Mouse (Mus musculus) limb, embryonic 10.5 days (tissue): ENCODE data around the gene Pcgf2. TPM values are rescaled to one million over a fixed set of nuclear protein-coding genes. Genes with fewer than 3 reads are reported as not detected.

Experiments
- DNase-seq: peaks from one replicate; pipeline ENCODE4 v3.0.0-alpha.2; 2017; ENCODE audit warnings: low spot score
- H3K27ac ChIP-seq: fragments of 300-500 bp; sonication (generic); 2 replicates; pipeline ENCODE4 v1.5.1; 2016; ENCODE audit warnings: mild to moderate bottlenecking
- H3K27me3 ChIP-seq: fragments of 300-500 bp; sonication (generic); 2 replicates; pipeline ENCODE4 v1.6.1; 2016; ENCODE audit warnings: low read depth, mild to moderate bottlenecking; ENCODE audit not compliant: poor library complexity, severe bottlenecking
- H3K36me3 ChIP-seq: fragments of 300-500 bp; sonication (generic); 2 replicates; pipeline ENCODE4 v1.6.1; 2016; ENCODE audit warnings: mild to moderate bottlenecking, moderate library complexity
- H3K4me1 ChIP-seq: fragments of 300-500 bp; sonication (generic); 2 replicates; pipeline ENCODE4 v1.6.1; 2016
- H3K4me3 ChIP-seq: fragments of 300-500 bp; sonication (generic); 2 replicates; pipeline ENCODE4 v1.5.1; 2016; ENCODE audit warnings: mild to moderate bottlenecking, moderate library complexity
- H3K9me3 ChIP-seq: fragments of 300-500 bp; sonication (generic); replicated peaks from 2 replicates; pipeline ENCODE4 v1.6.1; 2016; ENCODE audit warnings: mild to moderate bottlenecking
- WGBS: fragments of 180-500 bp; shearing (Covaris S2); methylation state at CpG from one replicate; pipeline ENCODE4 v1.1.7; 2016; 5-methylcytosine and 5-hydroxymethylcytosine counted together
- polyA plus RNA-seq: library from polyadenylated mRNA; unstranded; fragments of >200 nt; fragmentation: Nextera tagmentation; extraction: Ambion mirVana; gene quantifications from 2 replicates; pipeline ENCODE4 v1.2.1, GENCODE M21; 2016

Pcgf2 gene
- polyA plus RNA-seq, 1 experiment from 2014 or later = 21.5 TPM

DNA sequence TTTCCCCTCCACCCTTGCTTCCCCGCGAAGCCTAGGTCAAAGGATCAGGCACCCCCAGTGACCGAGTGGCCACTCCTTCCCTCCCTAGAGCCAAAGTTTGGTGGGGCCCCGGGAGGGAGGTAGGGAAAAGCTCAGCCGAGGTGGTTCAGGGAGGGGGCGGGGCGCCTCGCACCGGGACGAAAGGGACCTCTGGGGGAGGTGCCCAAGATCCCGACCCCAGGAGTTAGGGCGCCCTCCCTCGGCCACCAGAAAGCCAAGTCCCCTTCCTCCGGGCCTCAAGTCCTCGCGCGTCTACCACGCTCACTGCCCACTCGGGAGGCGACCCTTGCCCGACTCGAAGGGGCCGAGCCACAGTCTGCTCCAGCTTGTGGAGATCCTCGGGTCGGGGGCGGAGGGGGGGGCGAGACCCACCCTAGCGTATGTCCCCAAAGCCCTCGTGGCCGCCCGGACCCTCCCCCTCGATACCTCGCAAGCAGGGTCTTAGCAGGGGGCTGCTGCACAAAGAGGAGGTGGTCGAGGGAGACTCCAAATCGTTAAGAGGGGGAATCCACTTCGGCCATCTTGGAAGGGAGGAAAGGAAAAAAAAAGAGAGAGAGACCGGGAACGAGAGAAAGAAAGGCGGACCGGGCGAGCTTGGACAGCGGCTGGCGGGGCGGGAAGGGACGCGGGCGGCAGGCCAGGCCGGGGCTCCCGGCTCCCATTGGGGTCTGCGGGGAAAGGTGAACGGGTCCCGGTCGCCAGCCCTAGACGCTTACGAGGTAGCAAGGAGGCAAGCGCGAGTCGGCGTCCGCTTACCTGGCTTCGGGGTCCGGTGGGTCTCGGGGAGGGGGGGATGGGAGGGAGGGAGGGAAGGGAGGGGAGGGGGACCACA, 1.3 kb downstream of the Pcgf2 start:
- Histone ChIP-seq H3K4me3 (peak overlapping the region; percentile 89), H3K4me1 (peaks cover 64% of the 10 kb centered on the region), H3K36me3 (peaks cover 32% of the 10 kb centered on the region), H3K27ac (peak overlapping the region; percentile 99), H3K9me3 (no peaks in the 10 kb centered on the region), H3K27me3 (no peaks in the 10 kb centered on the region)
- DNase-seq = peak; percentile 87
- under 1% methylated on average over 60 of the region's 63 CpGs for WGBS

DNA sequence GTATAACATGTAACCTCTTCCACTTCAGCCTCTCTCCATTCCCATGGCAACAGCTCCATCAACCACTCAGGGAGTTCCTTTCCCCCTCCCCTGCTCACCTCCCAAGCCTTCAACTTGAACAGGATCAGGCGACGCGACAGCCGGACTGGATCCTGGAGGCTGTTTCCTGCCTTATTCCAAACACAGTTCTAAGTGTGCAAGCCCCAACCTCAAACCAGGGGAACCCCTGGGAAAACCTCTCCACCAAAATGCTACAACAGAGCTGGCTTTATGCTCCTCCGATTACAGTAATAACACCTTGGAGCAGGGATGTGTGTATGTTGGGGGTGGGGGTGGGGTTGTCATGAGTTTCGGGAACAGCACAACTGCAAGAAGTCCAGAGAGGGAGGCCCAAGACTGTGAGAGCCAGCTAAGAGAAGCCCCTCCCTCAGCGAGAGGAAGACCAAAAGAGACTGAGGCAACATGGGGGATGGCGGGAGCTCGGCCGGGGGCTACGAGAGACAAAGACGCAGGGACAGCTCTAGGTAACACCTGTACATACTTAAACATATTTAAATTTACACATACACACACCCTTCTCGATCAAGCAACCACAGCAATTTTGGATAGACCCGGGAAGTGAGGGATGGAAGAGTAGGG, 2.3 kb downstream of the Pcgf2 start:
- Histone ChIP-seq H3K4me1 (peaks cover 63% of the 10 kb centered on the region), H3K4me3 (peak overlapping the region; percentile 89), H3K9me3 (no peaks in the 10 kb centered on the region), H3K27me3 (no peaks in the 10 kb centered on the region), H3K27ac (peak overlapping the region; percentile 99), H3K36me3 (peaks cover 42% of the 10 kb centered on the region)
- DNase-seq = peak; percentile 59
- 1% methylated on average over 14 of the region's 14 CpGs for WGBS

DNA sequence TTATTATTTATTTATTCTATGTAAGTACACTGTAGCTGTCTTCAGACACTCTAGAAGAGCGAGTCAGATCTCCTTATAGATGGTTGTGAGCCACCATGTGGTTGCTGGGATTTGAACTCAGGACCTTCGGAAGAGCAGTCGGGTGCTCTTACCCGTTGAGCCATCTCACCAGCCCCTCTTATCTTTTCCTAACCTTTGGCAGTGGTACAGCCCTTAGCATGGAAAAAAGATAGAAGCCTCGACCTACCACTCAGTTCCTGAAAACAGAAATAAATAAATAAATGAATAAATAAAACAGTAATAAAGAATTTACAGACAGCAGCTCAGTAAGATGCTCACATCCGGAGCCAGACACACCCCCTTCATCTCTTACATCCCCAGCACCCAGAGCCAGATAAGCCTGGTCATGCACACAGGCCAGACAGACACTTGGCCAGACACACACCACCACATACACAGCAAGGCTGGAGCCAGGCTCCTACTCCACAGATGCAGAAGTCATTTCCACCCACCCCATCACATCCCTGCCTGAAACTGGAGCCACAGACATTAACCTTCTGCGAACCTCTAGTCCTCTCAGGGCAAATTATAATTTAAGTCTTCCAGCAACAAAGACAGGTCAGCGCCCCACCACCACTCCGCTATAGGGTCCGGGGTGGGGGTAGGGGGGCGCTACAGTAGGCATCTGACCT, 3.0 kb downstream of the Pcgf2 start:
- Histone ChIP-seq H3K36me3 (peaks cover 49% of the 10 kb centered on the region), H3K4me1 (peaks cover 63% of the 10 kb centered on the region), H3K27me3 (no peaks in the 10 kb centered on the region), H3K4me3 (peak overlapping the region; percentile 89), H3K9me3 (no peaks in the 10 kb centered on the region), H3K27ac (peak overlapping the region; percentile 99; the same call in 1 of the 2 replicates)
- WGBS = 59% methylated on average over 11 of the region's 11 CpGs
- DNase-seq = no peak

DNA sequence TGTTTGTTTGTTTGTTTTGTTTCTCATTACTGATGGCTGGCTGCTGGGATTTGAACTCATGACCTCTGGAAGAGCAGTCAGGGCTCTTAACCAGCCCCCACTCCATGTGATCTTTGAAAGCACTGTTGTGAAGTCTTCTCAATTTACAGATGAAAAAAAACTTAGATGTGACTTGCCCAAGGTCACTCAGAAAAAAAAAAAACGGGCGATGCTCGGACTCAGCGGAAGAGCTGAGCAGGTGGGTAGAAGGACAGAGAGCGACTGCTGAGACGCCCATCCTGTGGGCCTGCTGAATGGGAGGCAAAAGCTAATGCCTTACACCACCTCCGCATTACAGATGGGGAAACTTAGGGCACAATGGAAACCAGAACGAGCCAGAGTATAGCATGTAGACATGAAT, 3.6 kb downstream of the Pcgf2 start:
- whole genome bisulfite sequencing = 78% methylated on average over 8 of the region's 8 CpGs
- Histone ChIP-seq H3K27me3 (no peaks in the 10 kb centered on the region), H3K4me3 (0 out of 2 replicates have a peak overlapping the region, but pooled peaks have one; percentile 21), H3K4me1 (peaks cover 59% of the 10 kb centered on the region), H3K27ac (no peak overlapping the region), H3K36me3 (peaks cover 56% of the 10 kb centered on the region), H3K9me3 (no peaks in the 10 kb centered on the region)
- no peak for DNase-seq

DNA sequence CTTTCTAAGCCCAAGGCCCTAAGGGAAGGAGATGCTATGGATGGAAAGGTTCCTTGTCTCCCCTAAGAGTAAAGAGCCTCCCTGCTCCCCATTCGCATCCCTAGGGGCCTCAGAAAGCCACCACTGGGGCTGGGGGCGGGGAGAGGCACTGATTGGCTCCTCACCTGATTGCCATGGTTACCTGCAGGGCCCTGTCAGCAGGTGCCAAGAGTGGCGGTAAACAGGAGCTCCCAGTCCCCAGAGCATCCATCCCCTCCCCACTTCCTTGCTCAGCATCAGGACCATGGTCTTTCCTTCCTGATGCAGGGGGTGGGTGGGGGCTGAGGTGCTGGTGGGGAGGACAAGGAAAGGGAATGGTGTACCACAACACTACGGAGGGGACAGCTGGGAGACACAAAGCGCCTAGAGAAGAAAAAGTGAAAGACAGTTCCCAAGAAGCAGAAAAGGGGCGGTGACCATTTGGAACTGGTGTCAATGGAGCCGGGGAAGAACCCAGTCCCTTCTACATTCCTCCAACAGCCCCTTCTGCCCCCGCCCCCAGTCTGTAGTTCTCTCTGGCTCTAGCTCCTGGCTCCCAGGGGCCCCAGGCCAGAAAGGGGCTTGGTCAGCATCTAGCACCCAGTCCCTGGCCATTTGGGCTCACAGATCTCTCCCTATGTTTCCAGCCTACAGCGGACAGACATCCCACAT, 4.4 kb downstream of the Pcgf2 start:
- Histone ChIP-seq H3K27me3 (no peaks in the 10 kb centered on the region), H3K4me3 (peak overlapping the region; percentile 21), H3K36me3 (peaks cover 64% of the 10 kb centered on the region), H3K4me1 (peaks cover 51% of the 10 kb centered on the region), H3K9me3 (no peaks in the 10 kb centered on the region), H3K27ac (no peak overlapping the region)
- WGBS = 56% methylated on average over 9 of the region's 9 CpGs
- DNase-seq = no peak

DNA sequence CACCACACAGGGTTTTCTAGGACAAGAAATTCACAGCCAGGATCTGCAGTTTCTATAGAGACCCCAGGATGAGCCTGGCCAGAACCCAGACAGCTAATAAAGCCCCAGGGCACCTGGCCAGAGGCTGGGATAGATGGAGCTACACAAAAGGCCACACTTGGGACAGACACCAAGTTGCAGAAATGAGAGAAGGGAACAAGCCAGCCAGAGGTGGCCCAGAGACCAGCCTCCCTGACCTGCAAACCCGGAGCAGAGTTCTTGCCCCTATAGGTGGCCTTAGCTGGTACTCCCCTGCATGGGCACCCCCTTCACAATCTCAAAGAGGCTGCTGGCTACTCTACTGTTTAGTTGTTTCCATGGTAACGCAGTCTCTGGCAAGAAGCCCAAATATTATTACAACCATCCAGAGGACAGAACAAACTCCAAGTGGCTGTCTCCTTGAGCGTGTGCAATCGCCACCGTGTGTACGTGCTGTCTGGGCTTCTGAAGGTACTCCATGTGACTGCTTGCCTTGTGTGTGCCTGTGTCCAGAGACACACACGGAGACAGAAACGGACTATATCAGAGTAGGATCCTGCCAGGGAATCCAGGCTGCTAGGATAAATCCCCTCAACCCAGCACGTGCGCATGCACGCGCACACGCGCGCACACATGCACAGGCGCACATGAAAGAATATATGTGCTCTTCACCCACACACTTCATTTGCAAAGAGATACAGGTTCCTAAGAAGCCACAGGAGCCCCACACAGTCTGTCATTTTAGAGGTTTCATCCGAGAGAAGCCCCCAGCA, 5.2 kb downstream of the Pcgf2 start:
- peak overlapping the region; percentile 28; the same call in 1 of the 2 replicates for H3K27ac ChIP-seq

DNA sequence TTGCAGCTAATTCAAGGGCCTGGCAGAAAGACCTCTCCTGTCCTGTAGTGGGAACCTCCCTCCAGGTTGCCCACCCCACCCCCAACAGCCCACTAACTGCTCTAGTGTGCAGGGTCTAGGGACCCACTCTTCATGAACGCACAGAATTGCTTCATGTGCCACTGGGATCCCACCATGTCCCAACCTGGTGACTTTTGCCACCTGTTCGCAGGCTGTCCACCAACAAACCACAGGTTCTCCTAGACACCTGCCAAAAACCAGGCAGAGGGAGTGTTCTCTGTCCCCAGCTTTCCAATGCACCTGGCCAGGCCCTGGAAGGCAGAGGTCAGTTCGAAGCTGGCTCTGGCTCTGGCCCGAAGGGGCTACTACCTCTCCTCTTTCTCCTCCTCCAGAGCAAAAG, 5.9 kb downstream of the Pcgf2 start:
- peaks cover 77% of the 10 kb centered on the region for H3K36me3 ChIP-seq
- peak overlapping the region; percentile 28; the same call in 1 of the 2 replicates for H3K27ac ChIP-seq
- H3K4me1 ChIP-seq = peaks cover 47% of the 10 kb centered on the region
- H3K4me3 ChIP-seq = no peak overlapping the region
- DNase-seq = no peak
- no peaks in the 10 kb centered on the region for H3K27me3 ChIP-seq
- 87% methylated on average over 4 of the region's 4 CpGs for WGBS
- no peaks in the 10 kb centered on the region for H3K9me3 ChIP-seq

More for the DNA sequence above, 5.2 kb downstream of the Pcgf2 start:
- Histone ChIP-seq H3K9me3 (no peaks in the 10 kb centered on the region), H3K27me3 (no peaks in the 10 kb centered on the region), H3K4me1 (peaks cover 47% of the 10 kb centered on the region), H3K4me3 (peak overlapping the region; percentile 14; the same call in 1 of the 2 replicates), H3K36me3 (peaks cover 71% of the 10 kb centered on the region)
- 83% methylated on average over 17 of the region's 17 CpGs for WGBS
- no peak for DNase-seq

DNA sequence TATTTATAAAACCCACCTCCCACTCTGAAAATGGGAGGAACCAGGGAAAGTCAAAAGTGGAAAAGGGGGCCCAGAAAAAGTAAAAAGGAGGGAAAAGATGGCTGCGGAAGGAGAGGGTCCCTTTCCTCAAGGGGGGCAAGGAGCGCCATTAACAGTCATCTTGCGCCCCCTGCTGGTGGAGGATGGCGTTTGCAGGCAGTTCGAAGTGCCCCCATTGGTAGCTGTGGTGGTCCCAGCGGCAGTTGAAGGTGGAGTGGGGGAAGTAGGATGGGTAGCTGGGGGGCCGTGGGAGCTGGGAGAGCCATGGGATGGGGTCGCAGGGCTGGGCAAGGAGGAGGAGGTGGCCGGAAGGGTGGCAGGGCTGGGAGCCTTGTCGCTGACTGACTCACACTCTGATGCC, 10.4 kb downstream of the Pcgf2 start:
- no peak overlapping the region for H3K27ac ChIP-seq
- DNase-seq = peak; percentile 92
- peaks cover 36% of the 10 kb centered on the region for H3K4me1 ChIP-seq
- H3K27me3 ChIP-seq = no peaks in the 10 kb centered on the region
- H3K9me3 ChIP-seq = no peaks in the 10 kb centered on the region
- no peak overlapping the region for H3K4me3 ChIP-seq
- WGBS = 39% methylated on average over 10 of the region's 10 CpGs
- H3K36me3 ChIP-seq = peaks cover 82% of the 10 kb centered on the region

DNA sequence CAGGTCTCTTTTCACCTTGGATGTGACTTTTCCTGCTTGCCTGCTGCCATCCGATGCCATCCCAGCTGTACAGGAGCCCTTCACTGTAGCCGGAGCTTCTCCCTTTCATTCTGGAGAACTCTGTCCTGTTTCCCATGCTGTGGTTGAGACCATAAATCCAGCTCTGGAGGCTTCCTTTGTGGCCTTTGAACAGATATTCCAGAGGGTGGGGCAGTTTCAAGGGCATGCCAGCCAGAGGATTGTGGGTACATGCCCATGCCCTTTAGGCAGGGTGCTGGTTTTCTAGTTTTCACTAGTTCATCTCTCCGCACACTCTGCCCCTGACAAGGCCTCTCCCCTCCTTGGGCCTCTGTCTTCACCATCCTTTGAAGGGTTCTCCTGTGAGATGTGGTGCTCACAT, 13.2 kb downstream of the Pcgf2 start:
- no peak for DNase-seq
- Histone ChIP-seq H3K4me1 (peaks cover 30% of the 10 kb centered on the region), H3K27ac (no peak overlapping the region), H3K9me3 (no peaks in the 10 kb centered on the region), H3K4me3 (no peak overlapping the region), H3K36me3 (peaks cover 68% of the 10 kb centered on the region), H3K27me3 (no peaks in the 10 kb centered on the region)
- 93% methylated on average over 3 of the region's 3 CpGs for WGBS

DNA sequence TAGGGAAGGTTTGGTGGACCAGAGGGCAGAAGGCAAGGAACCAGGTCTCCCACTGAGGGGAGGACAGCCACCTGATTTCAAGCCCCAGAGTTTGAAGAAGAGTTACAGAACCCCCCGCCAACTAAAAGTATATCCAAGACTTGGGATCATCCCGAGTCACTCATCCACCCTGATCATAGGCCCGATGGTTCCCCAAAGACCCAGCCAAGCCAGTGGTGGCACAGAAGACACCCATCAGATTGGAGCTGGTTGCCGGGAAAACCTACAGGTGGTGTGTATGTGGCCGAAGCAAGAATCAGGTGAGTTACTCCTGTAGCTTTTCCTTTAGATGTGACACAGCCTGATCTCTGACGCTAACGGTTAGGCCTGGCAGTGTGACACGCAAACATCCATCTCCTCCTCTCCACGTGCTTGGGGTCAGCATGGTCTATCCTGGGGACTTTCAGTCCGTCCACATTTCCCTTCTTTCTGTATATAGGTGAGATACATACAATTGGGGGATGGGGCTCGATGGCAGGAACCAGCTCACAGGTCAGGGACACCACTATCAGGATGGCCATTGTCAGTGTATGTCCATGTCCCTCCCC, 13.9 kb downstream of the Pcgf2 start:
- no peak for DNase-seq
- H3K27ac ChIP-seq = no peak overlapping the region
- peaks cover 68% of the 10 kb centered on the region for H3K36me3 ChIP-seq
- H3K4me1 ChIP-seq = peaks cover 30% of the 10 kb centered on the region
- WGBS = 71% methylated on average over 11 of the region's 11 CpGs
- peak overlapping the region; percentile 56 for H3K4me3 ChIP-seq
- no peaks in the 10 kb centered on the region for H3K27me3 ChIP-seq
- no peaks in the 10 kb centered on the region for H3K9me3 ChIP-seq

DNA sequence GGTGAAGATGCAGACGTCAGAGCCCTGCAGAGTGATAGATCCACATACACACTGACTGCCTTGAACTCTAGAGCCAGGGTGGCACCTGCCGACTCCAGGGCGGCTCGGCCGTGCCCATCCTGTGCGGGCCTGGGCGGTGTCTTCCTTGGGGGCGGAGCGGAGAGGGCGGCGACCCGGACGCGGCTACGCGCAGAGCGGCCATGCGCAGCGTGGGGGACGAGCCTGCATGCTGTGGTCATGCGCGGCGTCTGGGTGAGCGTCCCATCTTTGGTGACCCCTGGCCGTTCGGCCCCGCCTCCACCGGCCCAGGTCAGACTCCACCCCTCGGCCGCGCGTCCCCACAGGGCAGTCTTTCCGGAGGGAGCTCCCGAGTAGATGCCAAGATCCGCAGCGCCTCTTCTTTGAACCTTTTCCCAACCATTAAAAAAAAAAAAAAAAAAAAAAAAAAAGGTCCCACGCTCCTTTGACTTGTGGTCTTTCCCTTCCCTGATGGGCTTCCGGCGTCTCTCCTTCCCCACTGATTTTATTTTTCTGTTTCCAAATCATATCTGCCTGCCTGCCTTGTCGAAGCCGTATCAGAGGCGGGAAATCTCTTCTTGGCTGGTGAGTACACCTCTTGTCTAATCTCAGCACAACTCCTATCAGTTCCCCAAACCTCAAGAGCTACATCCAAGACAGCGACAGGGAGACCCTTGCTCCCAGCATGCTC, 14.5 kb downstream of the Pcgf2 start, which contains the start of gene Cisd3:
TSS of gene Cisd3 (plus strand) at position 214 of the 709 bp plus-strand sequence.
- H3K27ac ChIP-seq = peak within 1 kb of the TSS; percentile 61
- H3K4me3 ChIP-seq = peak within 1 kb of the TSS; percentile 56
- WGBS = 1% methylated on average over 43 of the region's 43 CpGs
- H3K36me3 ChIP-seq = peaks cover 66% of the 10 kb centered on the region
- peaks cover 30% of the 10 kb centered on the region for H3K4me1 ChIP-seq
- H3K9me3 ChIP-seq = no peaks in the 10 kb centered on the region
- DNase-seq = peak; percentile 86
- H3K27me3 ChIP-seq = no peaks in the 10 kb centered on the region
